Mouse (Mus musculus) intestine, embryonic 14.5 days (tissue): Measurements from ENCODE around the gene Cc2d2a. TPM values are rescaled to one million over a fixed set of nuclear protein-coding genes. Genes with fewer than 3 reads are reported as not detected.

Source experiments
- ATAC-seq: fragments of 200-750 bp; cut with Nextera tagmentation; replicated peaks from 2 replicates; pipeline ENCODE4 v1.8.0; 2017; ENCODE audit warnings: low read depth, moderate number of reproducible peaks, moderate TSS enrichment, moderate library complexity; ENCODE audit not compliant: low FRiP score, low TSS enrichment
- DNase-seq: peaks from one replicate; pipeline ENCODE4 v3.0.0-alpha.2; 2018; ENCODE audit warnings: low spot score
- H3K27ac ChIP-seq: fragments of 300-500 bp; sonication (generic); 2 replicates; pipeline ENCODE4 v1.5.1; 2014; ENCODE audit warnings: low read depth, mild to moderate bottlenecking, control low read depth
- H3K27me3 ChIP-seq: fragments of 300-500 bp; sonication (generic); replicated peaks from 2 replicates; pipeline ENCODE4 v1.6.1; 2014; ENCODE audit warnings: low read length, control low read depth; ENCODE audit not compliant: control insufficient read depth, insufficient read depth
- H3K36me3 ChIP-seq: fragments of 300-500 bp; sonication (generic); 2 replicates; pipeline ENCODE4 v1.6.1; 2014; ENCODE audit warnings: low read length, control low read depth; ENCODE audit not compliant: control insufficient read depth, insufficient read depth
- H3K4me1 ChIP-seq: fragments of 300-500 bp; sonication (generic); replicated peaks from 2 replicates; pipeline ENCODE4 v1.6.1; 2014; ENCODE audit warnings: low read length, control low read depth, mixed read lengths; ENCODE audit not compliant: control insufficient read depth, insufficient read depth
- H3K4me2 ChIP-seq: fragments of 300-500 bp; sonication (generic); 2 replicates; pipeline ENCODE4 v1.6.1; 2014; ENCODE audit warnings: low read length
- H3K4me3 ChIP-seq: fragments of 300-500 bp; sonication (generic); 2 replicates; pipeline ENCODE4 v1.5.1; 2014; ENCODE audit warnings: low read depth, low read length, control low read depth, mixed read lengths
- H3K9ac ChIP-seq: fragments of 300-500 bp; sonication (generic); 2 replicates; pipeline ENCODE4 v1.6.1; 2014; ENCODE audit warnings: mild to moderate bottlenecking, low read length
- H3K9me3 ChIP-seq: fragments of 300-500 bp; sonication (generic); 2 replicates; pipeline ENCODE4 v1.6.1; 2016; ENCODE audit warnings: low read length, control low read depth; ENCODE audit not compliant: control insufficient read depth
- WGBS: fragments of 180-500 bp; shearing (Covaris S2); extraction: QIAGEN DNeasy Blood & Tissue Kit; methylation state at CpG from one replicate; pipeline ENCODE4 v1.1.7; 2014; 5-methylcytosine and 5-hydroxymethylcytosine counted together
- polyA plus RNA-seq: library from polyadenylated mRNA; unstranded; fragments of >200 nt; fragmentation: Nextera tagmentation; extraction: Ambion mirVana; gene quantifications from 2 replicates; pipeline ENCODE4 v1.2.1, GENCODE M21; 2014

The Cc2d2a gene
- polyA plus RNA-seq, 1 experiment from 2014 or later = 9.8 TPM

DNA sequence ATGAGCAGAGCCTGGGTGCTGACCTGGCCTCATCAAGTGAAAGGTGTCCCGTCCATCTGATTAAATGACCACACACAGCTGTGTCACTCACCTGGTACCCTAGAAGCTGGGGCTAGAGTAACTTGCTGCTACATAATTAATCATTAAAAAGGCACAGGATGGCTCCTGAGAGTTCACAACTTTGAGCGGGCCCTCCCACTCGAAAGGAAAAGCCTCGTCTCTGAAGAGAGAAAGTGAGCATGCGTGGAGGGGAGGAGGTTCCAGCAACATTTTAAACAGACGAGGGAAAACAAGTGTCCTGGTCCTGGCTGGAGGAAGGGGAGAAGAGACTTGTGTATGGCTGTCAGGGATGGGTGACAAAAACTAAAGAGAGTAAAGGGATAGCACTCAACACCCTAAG lies 1.4 kb downstream of the Cc2d2a start:
- no peak for ATAC-seq
- Histone ChIP-seq H3K4me1 (peaks cover 16% of the 10 kb centered on the region), H3K27me3 (no peaks in the 10 kb centered on the region), H3K4me3 (peak overlapping the region; percentile 47; the same call in 1 of the 2 replicates), H3K27ac (no peak overlapping the region), H3K9me3 (no peaks in the 10 kb centered on the region), H3K4me2 (peak overlapping the region; percentile 71), H3K36me3 (no peaks in the 10 kb centered on the region), H3K9ac (peak overlapping the region; percentile 18; the same call in 1 of the 2 replicates)
- 26% methylated on average over 6 of the region's 6 CpGs for WGBS
- DNase-seq = no peak

DNA sequence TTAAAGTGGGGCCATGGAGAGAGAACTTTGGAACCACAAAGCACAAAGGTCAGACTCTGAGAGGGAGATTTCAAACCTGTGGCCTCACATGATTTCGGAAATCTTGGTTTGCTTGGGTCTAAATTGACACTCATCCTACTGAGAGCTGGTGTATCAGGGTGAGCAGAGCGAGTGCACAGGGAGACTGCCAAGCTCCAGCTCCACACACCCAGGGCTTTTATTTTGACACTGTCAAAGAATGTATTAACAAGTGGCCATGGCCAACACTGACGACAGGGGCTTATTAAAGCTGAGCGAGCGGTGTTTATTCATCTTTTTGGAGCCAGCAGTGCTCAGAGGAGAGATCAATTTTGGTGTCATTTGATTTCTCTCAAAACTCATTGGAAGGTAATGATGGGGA lies 3.0 kb downstream of the Cc2d2a start:
- ATAC-seq = no peak
- 29% methylated on average over 5 of the region's 5 CpGs for WGBS
- no peak overlapping the region for H3K4me3 ChIP-seq

DNA sequence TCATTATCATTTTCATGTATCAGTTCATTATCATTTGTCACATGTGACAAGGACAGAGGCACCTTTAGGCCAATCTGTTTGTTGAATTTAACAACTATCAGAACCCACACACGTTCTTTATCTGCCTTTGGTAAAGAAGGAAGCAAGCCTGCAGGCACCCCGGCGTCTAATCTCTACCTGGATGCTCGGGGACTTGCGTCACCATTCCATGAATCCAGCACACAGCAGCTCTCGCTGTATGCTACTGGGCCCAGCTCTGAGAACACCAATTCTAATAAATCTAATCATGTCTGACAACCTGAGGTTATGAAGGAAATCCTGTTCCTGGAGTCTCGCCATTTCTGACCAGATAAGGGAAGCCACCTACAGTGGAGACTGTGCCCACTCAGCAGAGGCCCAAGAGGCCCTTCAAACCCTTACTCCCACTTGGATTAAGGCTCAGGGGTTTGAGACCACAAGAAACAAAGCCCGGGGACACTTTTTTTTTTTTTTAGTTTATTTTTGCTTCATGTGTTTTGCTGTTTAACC lies 7.0 kb downstream of the Cc2d2a start:
- no peak overlapping the region for H3K9ac ChIP-seq
- no peak for ATAC-seq
- peaks cover 9% of the 10 kb centered on the region for H3K36me3 ChIP-seq
- no peak overlapping the region for H3K4me3 ChIP-seq
- no peaks in the 10 kb centered on the region for H3K27me3 ChIP-seq
- H3K4me2 ChIP-seq = no peak overlapping the region
- no peak for DNase-seq
- H3K9me3 ChIP-seq = no peaks in the 10 kb centered on the region
- WGBS = 70% methylated on average over 8 of the region's 8 CpGs
- H3K4me1 ChIP-seq = peaks cover 6% of the 10 kb centered on the region; the same call in 1 of the 2 replicates
- H3K27ac ChIP-seq = no peak overlapping the region

More for the DNA sequence above, 3.0 kb downstream of the Cc2d2a start:
- Histone ChIP-seq H3K36me3 (0 out of 2 replicates have a peak, but pooled peaks cover 4% of the 10 kb centered on the region), H3K4me1 (peaks cover 16% of the 10 kb centered on the region), H3K27me3 (no peaks in the 10 kb centered on the region), H3K4me2 (peak overlapping the region; percentile 7; the same call in 1 of the 2 replicates), H3K9ac (no peak overlapping the region), H3K27ac (no peak overlapping the region), H3K9me3 (no peaks in the 10 kb centered on the region)
- DNase-seq = no peak

DNA sequence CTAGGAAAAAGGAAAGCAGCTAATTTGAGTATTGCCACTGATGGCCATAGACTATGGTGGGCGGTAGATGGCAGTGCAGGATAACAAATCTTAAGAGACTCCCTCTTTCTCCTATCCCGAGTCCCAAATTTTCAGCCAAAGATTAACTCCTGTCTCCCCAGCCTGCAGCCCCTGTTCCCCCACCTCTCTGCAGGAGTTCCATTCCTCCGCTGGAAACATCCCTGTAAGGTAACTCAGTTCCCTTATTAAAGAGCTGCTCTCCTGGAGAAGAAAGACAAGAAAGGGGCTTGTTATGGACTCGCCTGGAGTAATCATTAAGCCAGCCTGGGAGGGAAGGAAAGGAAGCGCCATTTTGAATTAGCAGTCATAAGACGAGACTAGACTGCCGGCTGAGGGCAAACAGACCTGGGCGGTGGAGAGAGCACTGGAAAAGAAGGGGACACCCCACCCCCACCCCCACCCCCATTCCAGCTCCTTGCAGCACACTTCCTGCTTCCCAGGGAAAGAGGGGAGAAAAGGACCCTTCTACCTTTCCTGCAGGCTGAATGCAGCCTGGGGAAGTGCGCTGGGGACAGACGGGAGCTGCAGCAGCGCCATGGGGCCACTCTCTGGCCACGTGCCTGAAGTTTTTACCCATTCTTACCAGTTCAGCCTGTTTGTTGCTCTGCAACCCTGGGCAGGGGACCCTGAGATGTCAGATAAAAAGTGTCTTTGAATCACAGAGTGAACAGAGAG lies 10.2 kb downstream of the Cc2d2a start:
- WGBS = 0% methylated on average over 12 of the region's 12 CpGs
- peak; percentile 93 for ATAC-seq

DNA sequence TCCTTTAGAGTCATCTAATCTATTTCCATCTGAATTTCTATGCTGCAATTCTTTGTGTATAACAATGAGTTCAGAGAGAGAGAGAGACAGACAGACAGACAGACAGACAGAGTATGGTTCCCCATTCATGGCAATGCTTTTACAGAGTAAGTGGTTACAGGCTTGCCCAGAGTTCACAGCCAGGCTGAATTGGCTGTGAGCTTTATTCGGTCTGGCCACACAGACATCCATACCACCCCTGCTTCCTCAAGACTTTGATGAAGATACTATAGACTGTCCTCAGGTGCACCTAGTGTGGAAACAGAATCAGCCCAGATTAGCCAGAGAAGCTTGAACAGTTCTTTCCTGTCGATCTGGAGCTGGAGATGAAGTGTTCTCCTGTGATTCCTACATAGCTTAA lies 10.9 kb downstream of the Cc2d2a start:
- no peaks in the 10 kb centered on the region for H3K27me3 ChIP-seq
- no peak for DNase-seq
- ATAC-seq = no peak

More for the DNA sequence above, 10.2 kb downstream of the Cc2d2a start:
- H3K27me3 ChIP-seq = no peaks in the 10 kb centered on the region
- H3K27ac ChIP-seq = peak overlapping the region; percentile 87
- H3K4me3 ChIP-seq = peak overlapping the region; percentile 47
- no peaks in the 10 kb centered on the region for H3K9me3 ChIP-seq
- H3K4me1 ChIP-seq = no peaks in the 10 kb centered on the region
- H3K4me2 ChIP-seq = peak overlapping the region; percentile 68
- H3K36me3 ChIP-seq = peaks cover 25% of the 10 kb centered on the region
- H3K9ac ChIP-seq = peak overlapping the region; percentile 65
- DNase-seq = peak; percentile 95

DNA sequence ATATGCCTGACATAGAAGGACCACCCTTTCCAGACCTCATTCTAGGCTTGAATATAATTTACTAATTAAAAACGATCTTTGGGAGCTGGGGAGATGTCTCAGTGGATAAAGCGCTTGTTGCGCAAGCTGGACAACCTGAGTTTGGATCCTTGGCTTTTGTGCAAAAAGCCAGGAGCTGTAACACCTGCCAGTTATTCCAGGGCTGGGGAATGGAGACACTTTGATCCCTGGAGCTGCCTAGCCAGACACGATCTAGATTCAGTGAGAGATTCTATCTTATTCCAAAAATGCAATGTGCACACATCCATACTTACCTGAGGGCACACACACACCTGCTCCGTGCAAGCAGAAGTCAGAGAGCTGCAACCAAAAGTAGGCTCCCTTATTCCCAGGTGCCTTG lies 23.3 kb downstream of the Cc2d2a start:
- no peak for DNase-seq
- no peak for ATAC-seq
- H3K4me3 ChIP-seq = no peak overlapping the region
- 89% methylated on average over 5 of the region's 5 CpGs for WGBS
- H3K27me3 ChIP-seq = no peaks in the 10 kb centered on the region
- H3K9ac ChIP-seq = no peak overlapping the region
- H3K36me3 ChIP-seq = peaks cover 85% of the 10 kb centered on the region
- no peak overlapping the region for H3K27ac ChIP-seq
- H3K4me1 ChIP-seq = no peaks in the 10 kb centered on the region
- H3K4me2 ChIP-seq = no peak overlapping the region
- H3K9me3 ChIP-seq = no peaks in the 10 kb centered on the region

More for the DNA sequence above, 10.9 kb downstream of the Cc2d2a start:
- peak overlapping the region; percentile 47 for H3K4me3 ChIP-seq
- 81% methylated on average over 2 of the region's 2 CpGs for WGBS
- peak overlapping the region; percentile 65 for H3K9ac ChIP-seq
- peak overlapping the region; percentile 87; the same call in 1 of the 2 replicates for H3K27ac ChIP-seq
- H3K4me2 ChIP-seq = peak overlapping the region; percentile 68
- peaks cover 25% of the 10 kb centered on the region for H3K36me3 ChIP-seq
- H3K4me1 ChIP-seq = no peaks in the 10 kb centered on the region
- H3K9me3 ChIP-seq = no peaks in the 10 kb centered on the region

DNA sequence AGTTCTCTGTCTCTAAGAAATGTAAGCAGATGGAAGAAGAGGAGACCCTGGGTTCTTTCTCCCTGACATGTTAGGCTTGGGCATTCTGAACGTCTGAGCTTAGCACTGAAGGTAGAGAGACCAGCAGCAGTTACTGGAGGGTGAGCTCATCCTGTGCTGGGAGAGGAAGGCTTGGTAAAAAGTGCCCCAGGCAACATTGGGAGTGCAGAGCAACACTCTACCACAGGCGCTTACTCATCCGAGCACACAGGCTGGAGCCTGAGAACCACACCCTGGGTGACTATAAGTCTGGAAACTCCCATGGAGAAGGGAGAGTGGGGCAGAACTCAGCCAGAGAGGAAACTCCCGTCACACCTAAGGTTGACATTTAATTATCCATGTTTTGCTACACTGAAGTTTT lies 30.3 kb downstream of the Cc2d2a start:
- Histone ChIP-seq H3K36me3 (peaks cover 71% of the 10 kb centered on the region), H3K9me3 (no peaks in the 10 kb centered on the region), H3K27me3 (no peaks in the 10 kb centered on the region), H3K27ac (no peak overlapping the region), H3K4me3 (no peak overlapping the region), H3K4me1 (no peaks in the 10 kb centered on the region), H3K9ac (no peak overlapping the region), H3K4me2 (no peak overlapping the region)
- DNase-seq = no peak
- no peak for ATAC-seq
- 77% methylated on average over 4 of the region's 4 CpGs for WGBS

DNA sequence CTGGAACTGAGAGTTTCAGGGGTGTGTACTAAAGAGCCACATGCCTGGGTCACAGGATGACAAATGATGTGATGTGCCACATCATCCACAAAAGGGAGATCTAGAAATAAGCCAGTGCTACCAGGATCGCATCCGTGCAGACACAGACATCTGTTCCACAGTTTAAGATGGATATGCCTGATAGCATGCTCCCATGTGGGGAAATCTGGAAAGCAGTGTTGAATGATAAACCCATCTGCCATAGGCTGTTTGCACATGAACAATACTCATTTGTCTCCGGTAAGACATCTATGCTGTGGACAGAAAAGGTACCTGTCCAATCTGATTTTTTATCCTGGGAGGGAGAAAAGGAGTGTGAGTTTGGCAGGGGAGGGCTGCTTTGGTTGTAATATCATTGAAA lies 35.0 kb downstream of the Cc2d2a start:
- Histone ChIP-seq H3K27me3 (no peaks in the 10 kb centered on the region), H3K36me3 (peaks cover 70% of the 10 kb centered on the region), H3K9ac (no peak overlapping the region), H3K27ac (no peak overlapping the region), H3K4me3 (no peak overlapping the region), H3K4me2 (no peak overlapping the region), H3K4me1 (no peaks in the 10 kb centered on the region), H3K9me3 (no peaks in the 10 kb centered on the region)
- WGBS = 87% methylated on average over 3 of the region's 3 CpGs
- DNase-seq (no peak), ATAC-seq (no peak)

DNA sequence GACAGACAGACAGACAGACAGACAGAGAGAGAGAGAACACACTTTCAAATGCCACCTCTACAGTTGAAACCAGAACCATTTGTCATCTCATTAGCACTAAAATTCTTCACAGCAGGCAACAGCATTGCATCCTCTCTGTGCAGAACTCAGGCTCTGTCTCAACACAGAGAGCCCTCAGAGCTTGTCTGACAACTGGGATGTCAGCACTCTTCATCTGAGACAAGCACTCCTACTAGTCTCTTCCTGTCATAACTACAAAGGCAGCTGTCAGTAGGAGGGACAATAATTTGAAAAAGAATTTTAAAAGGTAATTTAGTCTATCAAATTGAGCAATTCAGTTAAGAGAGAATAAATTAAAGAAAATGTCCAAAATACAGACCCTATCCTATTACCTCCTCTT lies 37.1 kb downstream of the Cc2d2a start:
- Histone ChIP-seq H3K27ac (no peak overlapping the region), H3K4me1 (no peaks in the 10 kb centered on the region), H3K9ac (no peak overlapping the region), H3K36me3 (peaks cover 83% of the 10 kb centered on the region), H3K4me2 (no peak overlapping the region), H3K27me3 (no peaks in the 10 kb centered on the region), H3K9me3 (no peaks in the 10 kb centered on the region), H3K4me3 (no peak overlapping the region)
- DNase-seq = no peak
- ATAC-seq = no peak
